Mouse (Mus musculus): ENCODE data around the gene Gm17359. TPM values are rescaled to one million over a fixed set of nuclear protein-coding genes. Genes with fewer than 3 reads are reported as not detected.
"Not testable (repeated sequence)": the region's sequence is repeated elsewhere in the genome, so short reads cannot be mapped to it uniquely, and the experiment has no call there.

Gm17359 gene
- polyA plus RNA-seq, 1 experiment from 2014 or later: 0.10 TPM

DNA sequence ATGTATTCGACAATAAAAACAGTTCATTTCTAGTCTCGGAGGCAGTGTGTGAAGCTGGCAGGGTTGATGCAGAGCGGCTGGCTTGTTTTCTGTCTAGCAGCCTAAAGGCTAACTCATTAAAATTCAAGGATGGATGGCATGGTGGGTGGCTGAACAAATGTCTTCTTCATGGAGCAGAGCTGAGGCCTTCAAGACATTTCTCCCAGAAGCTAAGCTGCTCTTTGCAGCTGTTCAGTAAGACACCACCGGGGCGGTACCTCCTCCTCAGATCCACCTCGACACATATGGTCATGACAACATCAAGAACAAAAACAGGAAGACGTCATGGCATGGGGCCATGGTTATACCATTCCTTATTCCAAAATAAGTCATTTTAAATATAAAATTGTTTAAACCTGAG lies 99.7 kb downstream of the Gm17359 start:
- Histone ChIP-seq H3K27ac (replicated peaks) (no peak overlapping the region), H3K4me3 (no peak overlapping the region), H3K4me1 (no peaks in the 10 kb centered on the region), H3K27me3 (replicated peaks; ENCODE audit: low read depth, poor library complexity, severe bottlenecking) (no peaks in the 10 kb centered on the region), H3K36me3 (replicated peaks) (no peaks in the 10 kb centered on the region), H3K9me3 (no peaks in the 10 kb centered on the region)
- DNase-seq (ENCODE audit: low spot score): no peak
- WGBS: 88% methylated on average over 7 of the region's 7 CpGs

DNA sequence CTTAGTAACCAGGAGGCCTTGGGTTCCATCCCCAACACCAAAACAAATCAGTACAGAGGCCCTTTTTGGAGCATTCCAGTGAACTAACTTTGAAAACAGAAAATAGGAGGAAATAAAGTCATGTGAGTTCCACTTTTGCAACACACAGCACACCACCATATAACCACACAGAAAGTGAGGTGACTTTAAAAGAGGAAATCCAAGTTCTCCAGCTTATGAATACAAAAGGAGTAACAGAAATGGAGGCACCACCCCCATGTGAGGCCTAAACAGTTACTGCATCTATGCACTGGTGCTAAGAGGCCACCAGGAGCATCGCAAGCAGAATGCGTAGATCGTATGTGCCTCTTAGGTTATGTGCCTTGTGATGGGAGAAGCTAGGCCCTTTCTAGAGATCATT lies 101.8 kb downstream of the Gm17359 start:
- Histone ChIP-seq H3K27ac (replicated peaks) (no peak overlapping the region), H3K36me3 (replicated peaks) (no peaks in the 10 kb centered on the region), H3K4me3 (no peak overlapping the region), H3K27me3 (replicated peaks; ENCODE audit: low read depth, poor library complexity, severe bottlenecking) (no peaks in the 10 kb centered on the region), H3K9me3 (no peaks in the 10 kb centered on the region), H3K4me1 (no peaks in the 10 kb centered on the region)
- 95% methylated on average over 3 of the region's 3 CpGs for WGBS
- no peak for DNase-seq (ENCODE audit: low spot score)

DNA sequence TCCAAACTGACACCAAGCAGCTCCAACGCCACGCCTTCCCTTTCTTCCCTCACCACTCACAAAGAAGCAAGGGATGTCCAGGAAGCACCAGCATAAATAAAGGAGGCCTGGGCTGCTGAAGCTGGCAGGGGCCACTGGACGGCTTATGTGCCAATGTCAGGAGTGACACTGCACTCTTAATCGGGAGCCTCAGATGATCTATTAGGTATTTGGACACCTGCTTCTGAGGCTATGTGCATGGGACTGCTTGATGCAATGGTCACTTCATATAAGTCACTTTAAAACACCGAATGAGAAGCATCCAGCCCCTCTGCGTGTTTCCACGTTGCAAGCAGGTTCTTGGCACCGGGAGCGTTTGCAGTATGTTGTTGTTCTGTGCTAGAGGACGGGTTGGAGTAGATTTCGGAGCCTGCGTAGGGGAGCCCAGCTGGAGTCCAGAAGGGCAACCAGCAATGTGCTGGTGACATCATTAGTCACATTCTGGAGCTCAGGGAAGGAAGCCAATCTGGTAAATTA lies 104.6 kb downstream of the Gm17359 start:
- H3K9me3 ChIP-seq: no peaks in the 10 kb centered on the region
- 84% methylated on average over 12 of the region's 12 CpGs for WGBS
- H3K36me3 ChIP-seq (replicated peaks): no peaks in the 10 kb centered on the region
- no peak overlapping the region for H3K27ac ChIP-seq (replicated peaks)
- DNase-seq (ENCODE audit: low spot score): no peak
- no peaks in the 10 kb centered on the region for H3K27me3 ChIP-seq (replicated peaks; ENCODE audit: low read depth, poor library complexity, severe bottlenecking)
- H3K4me3 ChIP-seq: no peak overlapping the region
- no peaks in the 10 kb centered on the region for H3K4me1 ChIP-seq

DNA sequence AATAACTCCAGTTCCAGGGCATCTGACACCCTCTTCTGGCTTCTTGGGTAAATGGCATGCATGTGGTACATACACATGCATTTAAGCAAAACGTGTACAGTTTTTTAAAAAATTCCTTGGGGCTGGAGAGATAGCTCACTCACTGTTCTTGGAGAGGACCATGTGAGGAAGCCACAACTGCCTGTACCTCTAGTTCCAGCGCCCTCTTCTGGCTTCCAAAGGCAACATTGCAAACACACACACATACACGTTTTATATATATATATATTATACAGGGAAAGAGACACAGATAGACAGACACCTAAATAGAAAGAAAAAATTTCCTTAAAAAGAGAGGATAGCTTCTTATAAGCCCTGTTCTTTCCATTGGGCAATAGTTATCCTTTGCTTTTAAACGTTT lies 107.4 kb downstream of the Gm17359 start:
- peaks cover 7% of the 10 kb centered on the region for H3K4me1 ChIP-seq
- no peaks in the 10 kb centered on the region for H3K27me3 ChIP-seq (replicated peaks; ENCODE audit: low read depth, poor library complexity, severe bottlenecking)
- WGBS: 66% methylated on average over 4 of the region's 4 CpGs
- no peak overlapping the region for H3K27ac ChIP-seq (replicated peaks)
- H3K4me3 ChIP-seq: no peak overlapping the region
- no peak for DNase-seq (ENCODE audit: low spot score)
- no peaks in the 10 kb centered on the region for H3K36me3 ChIP-seq (replicated peaks)
- no peaks in the 10 kb centered on the region for H3K9me3 ChIP-seq

DNA sequence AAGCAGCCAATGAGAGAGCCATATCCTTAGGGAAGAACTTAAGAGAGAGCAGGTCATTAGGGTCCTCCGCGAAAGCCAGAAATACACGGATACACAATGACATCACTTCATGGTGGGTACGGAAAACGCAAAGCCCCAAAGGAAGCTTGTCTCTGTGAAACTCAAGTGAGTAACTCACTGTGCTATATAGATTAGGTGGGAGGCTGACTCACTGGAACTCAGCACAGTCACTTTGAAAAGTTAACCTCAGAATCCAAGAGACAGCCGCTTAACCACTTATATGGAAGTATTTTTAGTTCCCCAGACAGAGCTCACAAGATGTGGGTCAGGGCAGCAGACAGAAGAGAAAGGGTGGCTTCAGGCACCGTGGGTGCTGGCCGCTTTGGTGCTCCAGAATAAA lies 108.6 kb downstream of the Gm17359 start:
- H3K9me3 ChIP-seq: no peaks in the 10 kb centered on the region
- DNase-seq (ENCODE audit: low spot score): no peak
- peaks cover 13% of the 10 kb centered on the region for H3K4me1 ChIP-seq
- H3K36me3 ChIP-seq (replicated peaks): no peaks in the 10 kb centered on the region
- H3K4me3 ChIP-seq: no peak overlapping the region
- 83% methylated on average over 8 of the region's 8 CpGs for WGBS
- H3K27me3 ChIP-seq (replicated peaks; ENCODE audit: low read depth, poor library complexity, severe bottlenecking): no peaks in the 10 kb centered on the region
- no peak overlapping the region for H3K27ac ChIP-seq (replicated peaks)

DNA sequence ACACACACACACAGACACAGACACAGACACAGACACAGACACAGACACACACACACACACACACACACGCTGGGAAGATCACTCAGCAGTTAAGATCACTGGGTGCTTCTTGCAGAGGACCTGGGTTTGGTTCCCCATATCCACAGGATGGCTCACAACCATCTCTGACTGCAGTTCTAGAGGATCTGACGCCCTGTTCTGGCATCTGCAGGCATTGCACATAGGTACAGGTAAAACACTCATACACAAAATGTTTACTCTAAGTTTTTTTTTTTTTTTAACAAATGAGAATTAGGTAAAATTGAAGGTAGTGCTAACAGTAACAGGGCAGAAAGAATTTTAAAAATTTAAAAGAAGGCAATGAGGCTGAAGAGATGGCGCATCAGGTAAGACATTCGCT lies 109.7 kb downstream of the Gm17359 start:
- no peak for DNase-seq (ENCODE audit: low spot score)
- H3K36me3 ChIP-seq (replicated peaks): no peaks in the 10 kb centered on the region
- 92% methylated on average over 4 of the region's 4 CpGs for WGBS
- no peaks in the 10 kb centered on the region for H3K9me3 ChIP-seq
- no peaks in the 10 kb centered on the region for H3K27me3 ChIP-seq (replicated peaks; ENCODE audit: low read depth, poor library complexity, severe bottlenecking)
- no peak overlapping the region for H3K4me3 ChIP-seq
- H3K4me1 ChIP-seq: peaks cover 13% of the 10 kb centered on the region
- H3K27ac ChIP-seq (replicated peaks): no peak overlapping the region

DNA sequence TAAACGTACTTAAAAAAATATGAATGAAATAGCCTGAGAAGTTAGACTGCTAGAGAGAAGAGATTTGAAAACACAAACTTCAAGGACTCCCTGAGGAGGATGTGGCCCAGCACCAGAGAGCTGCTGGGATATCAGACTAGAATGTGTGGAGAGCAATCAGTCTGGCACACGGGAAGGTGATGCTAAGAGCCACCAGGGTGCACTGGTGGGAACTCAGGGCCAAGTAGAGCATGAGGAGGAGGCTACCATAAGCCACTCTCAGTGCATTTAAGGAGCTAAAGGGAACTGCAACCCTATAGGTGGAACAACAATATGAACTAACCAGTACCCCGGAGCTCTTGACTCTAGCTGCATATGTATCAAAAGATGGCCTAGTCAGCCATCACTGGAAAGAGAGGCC lies 110.2 kb downstream of the Gm17359 start:
- 86% methylated on average over 3 of the region's 3 CpGs for WGBS
- not testable (repeated sequence) for H3K9me3 ChIP-seq; DNase-seq (ENCODE audit: low spot score); H3K4me3 ChIP-seq; H3K36me3 ChIP-seq (replicated peaks); H3K27me3 ChIP-seq (replicated peaks; ENCODE audit: low read depth, poor library complexity, severe bottlenecking); H3K27ac ChIP-seq (replicated peaks)
- peaks cover 13% of the 10 kb centered on the region for H3K4me1 ChIP-seq

DNA sequence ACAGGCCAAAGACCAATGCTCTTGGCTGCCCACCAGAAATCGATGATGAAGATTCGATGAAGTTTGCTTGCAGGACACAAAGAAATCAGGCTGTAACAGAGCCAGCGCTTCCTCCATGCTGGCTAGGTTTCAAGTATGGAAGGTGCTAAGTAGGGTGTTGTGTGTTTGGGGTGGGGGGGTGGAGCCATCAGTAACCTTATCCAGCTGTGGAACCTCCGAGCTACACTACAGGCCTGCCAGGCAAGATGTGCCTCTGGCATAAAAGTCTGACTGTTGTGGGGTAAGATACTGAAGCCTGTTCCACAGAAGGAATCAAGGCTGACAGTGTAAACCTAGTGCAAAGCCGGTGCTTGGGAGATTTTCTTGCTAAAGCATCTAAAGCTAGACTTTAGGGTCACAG lies 112.0 kb downstream of the Gm17359 start:
- peaks cover 15% of the 10 kb centered on the region for H3K4me1 ChIP-seq
- H3K27ac ChIP-seq (replicated peaks): 0 out of 2 replicates have a peak overlapping the region, but pooled peaks have one; percentile 7
- WGBS: 85% methylated on average over 5 of the region's 5 CpGs
- no peaks in the 10 kb centered on the region for H3K36me3 ChIP-seq (replicated peaks)
- no peaks in the 10 kb centered on the region for H3K9me3 ChIP-seq
- H3K4me3 ChIP-seq: no peak overlapping the region
- no peak for DNase-seq (ENCODE audit: low spot score)
- no peaks in the 10 kb centered on the region for H3K27me3 ChIP-seq (replicated peaks; ENCODE audit: low read depth, poor library complexity, severe bottlenecking)

DNA sequence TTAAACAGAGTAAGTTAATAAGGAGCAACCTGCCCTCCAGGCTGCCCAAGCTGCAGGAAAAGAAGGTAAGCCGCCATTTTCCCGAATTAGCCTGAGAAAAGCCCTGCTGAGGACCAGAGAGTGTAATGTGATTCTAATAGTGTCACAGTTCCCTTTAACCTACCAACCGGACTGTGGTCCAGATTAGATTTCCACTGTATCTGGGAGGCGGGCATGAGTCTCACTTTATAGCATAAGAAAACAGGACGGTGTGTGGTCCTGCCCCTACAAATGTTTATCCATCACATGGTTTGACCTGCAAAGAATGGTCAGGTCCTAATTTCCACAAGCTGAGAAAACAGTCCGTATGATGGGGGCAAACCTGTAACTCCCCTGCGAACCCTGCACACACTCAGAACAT lies 112.9 kb downstream of the Gm17359 start:
- H3K4me1 ChIP-seq: peaks cover 15% of the 10 kb centered on the region
- no peaks in the 10 kb centered on the region for H3K27me3 ChIP-seq (replicated peaks; ENCODE audit: low read depth, poor library complexity, severe bottlenecking)
- H3K4me3 ChIP-seq: no peak overlapping the region
- WGBS: 55% methylated on average over 7 of the region's 7 CpGs
- DNase-seq (ENCODE audit: low spot score): peak; percentile 42
- no peak overlapping the region; the same call in 1 of the 2 replicates for H3K27ac ChIP-seq (replicated peaks)
- 0 out of 2 replicates have a peak, but pooled peaks cover 4% of the 10 kb centered on the region for H3K36me3 ChIP-seq (replicated peaks)
- no peaks in the 10 kb centered on the region for H3K9me3 ChIP-seq

DNA sequence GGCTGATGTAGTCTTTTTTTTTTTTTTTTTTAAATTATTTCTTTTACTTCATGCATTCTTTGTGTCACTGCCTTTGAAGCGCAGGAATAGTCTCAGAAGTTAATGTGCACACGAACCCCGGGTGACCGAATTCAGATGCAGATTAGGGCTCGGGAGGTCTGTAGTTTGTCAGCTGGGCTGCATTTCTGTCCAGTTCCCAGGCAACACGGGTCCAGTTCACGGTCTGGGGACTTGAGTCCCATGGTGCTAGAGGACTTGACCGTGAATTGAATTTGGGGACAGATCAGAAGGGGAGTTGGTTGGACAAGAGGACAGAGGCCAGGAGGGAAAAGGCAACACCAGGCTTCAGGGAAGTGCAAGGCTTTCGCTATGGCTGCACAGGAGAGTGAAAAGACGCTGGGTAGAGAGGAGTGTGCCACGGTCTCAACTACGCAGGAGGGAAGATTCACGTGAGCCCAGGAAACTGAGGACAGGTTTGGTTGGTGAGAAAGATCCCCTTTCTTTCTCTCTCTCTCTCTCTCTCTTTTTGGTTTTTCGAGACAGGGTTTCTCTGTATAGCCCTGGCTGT lies 116.3 kb downstream of the Gm17359 start:
- peaks cover 15% of the 10 kb centered on the region for H3K4me1 ChIP-seq
- no peaks in the 10 kb centered on the region for H3K9me3 ChIP-seq
- no peak overlapping the region for H3K4me3 ChIP-seq
- peaks cover 12% of the 10 kb centered on the region for H3K36me3 ChIP-seq (replicated peaks)
- DNase-seq (ENCODE audit: low spot score): no peak
- H3K27ac ChIP-seq (replicated peaks): no peak overlapping the region
- no peaks in the 10 kb centered on the region for H3K27me3 ChIP-seq (replicated peaks; ENCODE audit: low read depth, poor library complexity, severe bottlenecking)
- 81% methylated on average over 14 of the region's 14 CpGs for whole genome bisulfite sequencing

DNA sequence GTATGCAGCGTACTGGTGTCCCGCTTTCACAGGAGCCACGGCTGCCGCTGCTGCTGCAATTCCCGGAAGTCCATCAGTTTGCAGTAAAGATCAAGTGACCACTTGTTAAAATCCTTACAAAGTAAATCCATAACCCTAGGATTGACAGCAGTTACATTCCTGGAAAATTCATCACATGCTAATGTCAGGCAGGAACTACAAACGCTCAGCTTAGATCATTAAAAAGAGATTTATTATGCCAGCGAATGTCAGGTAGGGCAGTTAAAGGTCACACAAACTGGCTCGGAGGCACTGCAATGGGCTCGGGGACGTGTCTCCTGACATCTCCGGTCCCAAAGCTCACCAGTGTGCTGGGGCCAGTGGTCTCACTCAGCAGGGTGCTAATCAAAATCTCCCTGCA lies 119.3 kb downstream of the Gm17359 start:
- 0 out of 2 replicates have a peak, but pooled peaks cover 3% of the 10 kb centered on the region for H3K4me1 ChIP-seq
- H3K27ac ChIP-seq (replicated peaks): no peak overlapping the region
- 76% methylated on average over 11 of the region's 11 CpGs for WGBS

DNA sequence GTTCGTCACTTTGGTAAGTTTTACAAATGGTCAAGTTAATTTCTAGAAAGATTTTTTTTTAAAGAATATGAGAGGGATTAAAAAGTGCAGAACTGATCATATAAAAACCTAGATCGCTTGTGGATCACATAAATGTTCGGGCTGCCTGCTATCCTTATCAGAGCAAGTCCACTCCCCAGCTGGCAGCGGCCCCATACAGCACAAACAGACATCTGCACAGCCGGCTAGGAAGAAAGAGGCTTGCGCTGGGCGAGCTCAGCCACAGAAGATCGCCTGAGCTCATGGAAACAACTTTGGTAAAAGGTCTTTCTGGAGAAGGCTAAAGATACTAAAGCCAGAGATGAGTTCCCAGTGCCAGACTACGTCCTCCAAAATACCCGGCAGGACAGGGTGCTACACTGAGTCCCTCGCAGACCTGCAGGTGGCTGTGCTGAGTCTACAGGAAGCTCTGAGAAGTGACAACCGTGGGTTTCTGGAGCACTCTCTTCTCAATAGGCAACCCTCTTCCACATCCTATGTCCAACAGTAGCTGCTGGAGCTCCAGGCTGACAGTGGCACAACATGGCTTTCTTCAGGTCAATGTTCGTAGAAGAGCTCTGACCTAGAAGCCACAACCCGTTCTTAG lies 122.3 kb downstream of the Gm17359 start:
- no peak for DNase-seq (ENCODE audit: low spot score)
- Histone ChIP-seq H3K4me3 (no peak overlapping the region), H3K27me3 (replicated peaks; ENCODE audit: low read depth, poor library complexity, severe bottlenecking) (no peaks in the 10 kb centered on the region), H3K4me1 (no peaks in the 10 kb centered on the region), H3K9me3 (no peaks in the 10 kb centered on the region), H3K36me3 (replicated peaks) (peaks cover 52% of the 10 kb centered on the region), H3K27ac (replicated peaks) (no peak overlapping the region)
- 94% methylated on average over 14 of the region's 14 CpGs for WGBS

More for the DNA sequence above, 119.3 kb downstream of the Gm17359 start:
- DNase-seq (ENCODE audit: low spot score): no peak
- H3K9me3 ChIP-seq: no peaks in the 10 kb centered on the region
- no peaks in the 10 kb centered on the region for H3K27me3 ChIP-seq (replicated peaks; ENCODE audit: low read depth, poor library complexity, severe bottlenecking)
- H3K4me3 ChIP-seq: no peak overlapping the region
- H3K36me3 ChIP-seq (replicated peaks): peaks cover 34% of the 10 kb centered on the region

DNA sequence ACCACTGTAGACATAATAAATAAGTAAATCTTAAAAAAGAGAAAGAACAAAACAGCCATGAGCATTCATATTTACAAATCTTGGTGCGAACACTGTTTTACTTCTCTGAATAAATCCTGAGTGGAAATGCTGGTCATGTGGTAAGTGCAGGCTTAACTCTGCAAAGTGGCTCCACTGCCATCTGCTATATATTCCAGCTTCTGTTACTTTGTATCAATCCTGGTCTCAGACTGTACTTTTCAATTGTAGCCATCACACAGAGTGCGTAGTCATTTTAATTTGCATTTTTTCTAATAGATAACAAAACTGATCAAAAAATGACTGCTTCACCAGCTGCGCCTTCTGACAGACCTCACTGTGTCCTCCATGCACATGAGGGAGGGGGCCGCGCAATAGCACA lies 133.0 kb downstream of the Gm17359 start:
- Histone ChIP-seq H3K27ac (replicated peaks) (no peak overlapping the region), H3K9me3 (no peaks in the 10 kb centered on the region), H3K36me3 (replicated peaks) (peaks cover 52% of the 10 kb centered on the region), H3K4me3 (no peak overlapping the region), H3K27me3 (replicated peaks; ENCODE audit: low read depth, poor library complexity, severe bottlenecking) (no peaks in the 10 kb centered on the region), H3K4me1 (no peaks in the 10 kb centered on the region)
- WGBS: 96% methylated on average over 5 of the region's 5 CpGs
- DNase-seq (ENCODE audit: low spot score): no peak

All from embryonic facial prominence, embryonic 10.5 days (tissue).